Mouse (Mus musculus) heart, embryonic 12.5 days (tissue): Measurements from ENCODE around the gene Defb11. TPM values are rescaled to one million over a fixed set of nuclear protein-coding genes. Genes with fewer than 3 reads are reported as not detected.

Source experiments
- polyA plus RNA-seq: library from polyadenylated mRNA; unstranded; fragments of >200 nt; fragmentation: Nextera tagmentation; extraction: Ambion mirVana; gene quantifications from 2 replicates; pipeline ENCODE4 v1.2.1, GENCODE M21; 2016

Defb11 gene
- polyA plus RNA-seq, 1 experiment from 2014 or later: not detected

Other genes with a start within 250 kb of the Defb11 start
- not detected in 2 replicates for gene Defa34, start 240.6 kb downstream of the Defb11 start, polyA plus RNA-seq
- not detected in 2 replicates for gene AY761184, start 202.8 kb downstream of the Defb11 start, polyA plus RNA-seq
- not detected in 2 replicates for gene Defa24, start 171.9 kb downstream of the Defb11 start, polyA plus RNA-seq
- not detected in 2 replicates for gene Defb50, start 82.9 kb downstream of the Defb11 start, polyA plus RNA-seq
- gene Defb2, start 66.5 kb downstream of the Defb11 start, polyA plus RNA-seq: not detected in 2 replicates
- gene Defb10, start 47.5 kb downstream of the Defb11 start, polyA plus RNA-seq: not detected in 2 replicates
- not detected in 2 replicates for gene Defb9, start 21.0 kb downstream of the Defb11 start, polyA plus RNA-seq
- not detected in 2 replicates for gene Defb15, start 26.3 kb upstream of the Defb11 start, polyA plus RNA-seq
- gene Defb35, start 31.9 kb upstream of the Defb11 start, polyA plus RNA-seq: not detected in 2 replicates
- gene Defb13, start 40.4 kb upstream of the Defb11 start, polyA plus RNA-seq: not detected in 2 replicates
- gene Fam90a1a, start 52.3 kb upstream of the Defb11 start, polyA plus RNA-seq: not detected in 2 replicates
- gene Ccdc70, start 63.4 kb upstream of the Defb11 start, polyA plus RNA-seq: not detected in 2 replicates
- gene Atp7b, start 153.9 kb upstream of the Defb11 start, polyA plus RNA-seq: 2.4 and 2.9 TPM in 2 replicates
- gene Alg11, start 154.3 kb upstream of the Defb11 start, polyA plus RNA-seq: 27.9 and 29.1 TPM in 2 replicates
- 0.11 TPM in 1 of 2 replicates, not detected in the other for gene Nek5, start 218.6 kb upstream of the Defb11 start, polyA plus RNA-seq